Mouse (Mus musculus) midbrain, postnatal 0 days (tissue): ENCODE data around the gene Gas7. TPM values are rescaled to one million over a fixed set of nuclear protein-coding genes. Genes with fewer than 3 reads are reported as not detected.

Experiments
- ATAC-seq: fragments of 200-750 bp; cut with Nextera tagmentation; 2 replicates; pipeline ENCODE4 v1.8.0; 2017; ENCODE audit warnings: moderate number of reproducible peaks, mild to moderate bottlenecking, moderate TSS enrichment, moderate library complexity; ENCODE audit not compliant: low FRiP score
- DNase-seq: peaks from one replicate; pipeline ENCODE4 v3.0.0-alpha.2; 2015; ENCODE audit warnings: low spot score
- H3K27ac ChIP-seq: fragments of 300-500 bp; sonication (generic); 2 replicates; pipeline ENCODE4 v1.5.1; 2014; ENCODE audit warnings: low read depth, mild to moderate bottlenecking, low read length, mixed read lengths
- H3K27me3 ChIP-seq: fragments of 300-500 bp; sonication (generic); 2 replicates; pipeline ENCODE4 v1.6.1; 2014; ENCODE audit warnings: low read length, control low read depth, mixed read lengths; ENCODE audit not compliant: insufficient read depth
- H3K36me3 ChIP-seq: fragments of 300-500 bp; sonication (generic); 2 replicates; pipeline ENCODE4 v1.6.1; 2014; ENCODE audit warnings: low read length, control low read depth, mixed read lengths; ENCODE audit not compliant: insufficient read depth
- H3K4me1 ChIP-seq: fragments of 300-500 bp; sonication (generic); 2 replicates; pipeline ENCODE4 v1.6.1; 2014; ENCODE audit warnings: mild to moderate bottlenecking, control low read depth, antibody characterized with exemption, low read length, mixed read lengths; ENCODE audit not compliant: insufficient read depth
- H3K4me2 ChIP-seq: fragments of 300-500 bp; sonication (generic); 2 replicates; pipeline ENCODE4 v1.6.1; 2014; ENCODE audit warnings: low read depth, mild to moderate bottlenecking, low read length, mixed read lengths; ENCODE audit not compliant: poor library complexity, severe bottlenecking
- H3K4me3 ChIP-seq: fragments of 300-500 bp; sonication (generic); 2 replicates; pipeline ENCODE4 v1.5.1; 2014; ENCODE audit warnings: low read depth, mild to moderate bottlenecking, low read length, moderate library complexity
- H3K9ac ChIP-seq: fragments of 300-500 bp; sonication (generic); replicated peaks from 2 replicates; pipeline ENCODE4 v1.6.1; 2014; ENCODE audit warnings: mild to moderate bottlenecking, low read length, moderate library complexity, mixed read lengths; ENCODE audit not compliant: poor library complexity, severe bottlenecking
- H3K9me3 ChIP-seq: fragments of 300-500 bp; sonication (generic); 2 replicates; pipeline ENCODE4 v1.6.1; 2016; ENCODE audit warnings: low read length, control low read depth
- CTCF ChIP-seq: IDR thresholded peaks from 2 replicates; pipeline ENCODE4 v1.5.1; 2016; ENCODE audit warnings: antibody characterized with exemption, mild to moderate bottlenecking
- WGBS: fragments of 180-500 bp; shearing (Covaris S2); extraction: QIAGEN DNeasy Blood & Tissue Kit; methylation state at CpG from one replicate; pipeline ENCODE4 v1.1.7; 2014; 5-methylcytosine and 5-hydroxymethylcytosine counted together
- polyA plus RNA-seq: library from polyadenylated mRNA; unstranded; fragments of >200 nt; fragmentation: Nextera tagmentation; extraction: Ambion mirVana; gene quantifications from 2 replicates; pipeline ENCODE4 v1.2.1, GENCODE M21; 2015
- total RNA-seq: library from RNA; depleted of rRNA; stranded (reverse); fragments of >200 nt; gene quantifications from 2 replicates; pipeline ENCODE4 v1.2.3, GENCODE M21; 2014; rRNA removed

Gas7 gene
- total and polyA plus RNA-seq, 2 experiments from 2014 or later: 82.1 to 118 TPM

- H3K9me3 ChIP-seq: no peaks in the 10 kb centered on the region
- no peak for TF ChIP-seq CTCF
- H3K4me3 ChIP-seq: no peak overlapping the region
- no peaks in the 10 kb centered on the region for H3K36me3 ChIP-seq
- DNase-seq (no peak), ATAC-seq (no peak)
- WGBS: 84% methylated on average over 6 of the region's 6 CpGs
- H3K4me1 ChIP-seq: no peaks in the 10 kb centered on the region
- no peak overlapping the region for H3K4me2 ChIP-seq
- no peak overlapping the region for H3K27ac ChIP-seq
- no peak overlapping the region for H3K9ac ChIP-seq
- no peaks in the 10 kb centered on the region for H3K27me3 ChIP-seq
Measured at GRCm38 (mm10) chr11:67738345-67738744, 283.1 kb downstream of the Gas7 start.

Other genes with a start within 250 kb of the Gas7 start
- 0.11 and 0.19 TPM in 2 replicates for gene Myh4, start 217.4 kb upstream of the Gas7 start, total RNA-seq
- gene Myh4, start 217.4 kb upstream of the Gas7 start, polyA plus RNA-seq: 0.07 and 0.10 TPM in 2 replicates
- 1.0 and 3.0 TPM in 2 replicates for gene Myh8, start 178.3 kb upstream of the Gas7 start, total RNA-seq
- 0.36 and 0.40 TPM in 2 replicates for gene Myh8, start 178.3 kb upstream of the Gas7 start, polyA plus RNA-seq
- 0.11 and 0.52 TPM in 2 replicates for gene Myh13, start 133.8 kb upstream of the Gas7 start, total RNA-seq
- gene Myh13, start 133.8 kb upstream of the Gas7 start, polyA plus RNA-seq: 0.20 and 0.23 TPM in 2 replicates
- gene Rcvrn, start 239.9 kb downstream of the Gas7 start, total RNA-seq: not detected in 2 replicates
- gene Rcvrn, start 239.9 kb downstream of the Gas7 start, polyA plus RNA-seq: not detected in 2 replicates